9 mouse cellular contexts compared by ENCODE assay signal in the genomic region with DNA sequence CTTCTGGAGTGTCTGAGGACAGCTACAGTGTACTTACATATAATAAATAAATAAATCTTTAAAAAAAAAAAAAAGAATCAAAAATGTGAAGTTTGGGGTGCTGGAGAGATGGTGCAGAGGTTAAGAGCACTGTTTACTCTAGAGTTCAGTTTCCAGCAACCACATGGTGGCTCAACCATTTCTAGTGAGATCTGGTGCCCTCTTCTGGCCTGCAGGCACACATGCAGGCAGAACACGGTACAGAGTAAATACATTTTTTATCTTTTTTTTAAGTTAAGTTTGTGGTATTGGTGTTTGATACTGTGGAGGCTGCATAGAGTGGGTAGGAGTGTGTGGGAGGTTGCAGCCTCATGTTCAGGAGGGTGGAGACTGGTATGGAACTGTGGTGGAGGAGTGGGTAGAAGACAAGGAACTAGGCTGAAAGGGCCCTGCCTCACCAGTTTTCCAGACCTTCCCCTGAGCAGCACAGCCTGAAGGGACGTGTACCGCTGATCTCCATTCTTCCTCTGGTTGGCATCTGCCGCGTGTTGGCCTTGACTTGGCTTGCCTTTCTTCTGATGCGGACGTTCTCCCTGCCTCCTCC. TPM values are rescaled to one million over a fixed set of nuclear protein-coding genes. Genes with fewer than 3 reads are reported as not detected.
DNase-seq lines count a peak whose midpoint lies in the region; ATAC-seq and TF ChIP-seq lines count a peak whose summit lies in the region.
"Had no signal": no experiment of that assay in that cellular context is flagged by ENCODE, and none has a peak within 500 bp of the region (broad histone marks: within the 10 kb centered on the region; RNA-seq: fewer than 3 reads in every experiment).

No protein-coding gene starts in this region.

- 81% methylated on average over 7 of the region's 7 CpGs for WGBS in forebrain, postnatal 0 days
- 83% methylated on average over 7 of the region's 7 CpGs for WGBS in forebrain, embryonic 15.5 days
- WGBS in bone marrow, adult 2 months: 72% methylated on average over 7 of the region's 7 CpGs
- WGBS in liver, embryonic 14.5 days (ENCODE audit: insufficient replicate concordance): 68% methylated on average over 7 of the region's 7 CpGs

- H3K27ac ChIP-seq in forebrain, postnatal 0 days (ENCODE audit: low read depth, low read length): no peak overlapping the region
- H3K27ac ChIP-seq in forebrain, embryonic 15.5 days (replicated peaks): no peak overlapping the region
- H3K27ac ChIP-seq in bone marrow, adult 2 months (ENCODE audit: control insufficient read depth, insufficient read depth, low read depth, low read length, poor library complexity): no peak overlapping the region
- H3K27ac ChIP-seq in liver, embryonic 14.5 days: no peak overlapping the region

- no peak overlapping the region for H3K4me2 ChIP-seq in forebrain, postnatal 0 days (ENCODE audit: low read depth)
- no peak overlapping the region for H3K4me2 ChIP-seq in forebrain, embryonic 15.5 days (replicated peaks)
- no peak overlapping the region for H3K4me2 ChIP-seq in liver, embryonic 14.5 days (ENCODE audit: low read depth)

- H3K4me3 ChIP-seq in forebrain, postnatal 0 days (ENCODE audit: low read depth, low read length): no peak overlapping the region
- no peak overlapping the region for H3K4me3 ChIP-seq in forebrain, embryonic 15.5 days
- H3K4me3 ChIP-seq in bone marrow, adult 2 months (replicated peaks; ENCODE audit: control insufficient read depth, low read depth, low read length): no peak overlapping the region
- no peak overlapping the region for H3K4me3 ChIP-seq in liver, embryonic 14.5 days (ENCODE audit: insufficient read depth in 1 of 2, low read depth in 2 of 2, low read length in 2 of 2)

- no peak for ATAC-seq in forebrain, postnatal 0 days
- no peak; the same call in 1 of the 2 replicates for ATAC-seq in forebrain, embryonic 15.5 days (replicated peaks)
- peak; percentile 31; the same call in 1 of the 2 replicates for ATAC-seq in liver, embryonic 14.5 days (ENCODE audit: insufficient read depth)

- DNase-seq in forebrain, postnatal 0 days: peak; percentile 17
- peak; percentile 64 for DNase-seq in A20 (ENCODE audit: low read depth, low spot score)
- DNase-seq in liver, embryonic 14.5 days (ENCODE audit: low read depth in 3 of 3, low spot score in 3 of 3): peak in 1 of 3 experiments; percentile 30
- no peak for DNase-seq in Muller cell, postnatal 12 days (ENCODE audit: inconsistent ontology term)
- no peak for DNase-seq in right cerebral cortex, postnatal 4 days
- no peak for DNase-seq in gastrocnemius, adult 18-20 months (ENCODE audit: low spot score)

- no peak overlapping the region for H3K9ac ChIP-seq in forebrain, postnatal 0 days
- H3K9ac ChIP-seq in forebrain, embryonic 15.5 days (replicated peaks): no peak overlapping the region
- H3K9ac ChIP-seq in liver, embryonic 14.5 days (replicated peaks): no peak overlapping the region

- H3K4me1 ChIP-seq in forebrain, postnatal 0 days (ENCODE audit: insufficient read depth): no peaks in the 10 kb centered on the region
- no peaks in the 10 kb centered on the region for H3K4me1 ChIP-seq in forebrain, embryonic 15.5 days
- H3K4me1 ChIP-seq in bone marrow, adult 2 months (ENCODE audit: control insufficient read depth, insufficient read depth, low read length): no peaks in the 10 kb centered on the region
- H3K4me1 ChIP-seq in liver, embryonic 14.5 days (replicated peaks; ENCODE audit: control insufficient read depth in 2 of 2, insufficient read depth in 2 of 2, low read length in 1 of 2): no peaks in the 10 kb centered on the region

- TF ChIP-seq CTCF in forebrain, postnatal 0 days (IDR thresholded peaks at IDR 0.05; ENCODE audit: low read depth): peak; percentile 65
- peak; percentile 73 for TF ChIP-seq CTCF in bone marrow, adult 2 months (IDR thresholded peaks at IDR 0.05; ENCODE audit: control insufficient read depth, insufficient read depth, low read length)
- peak; percentile 79 for TF ChIP-seq CTCF in liver, embryonic 14.5 days (IDR thresholded peaks at IDR 0.05; ENCODE audit: low read depth)

- peaks cover 70% of the 10 kb centered on the region for H3K36me3 ChIP-seq in forebrain, postnatal 0 days (ENCODE audit: insufficient read depth)
- peaks cover 80% of the 10 kb centered on the region for H3K36me3 ChIP-seq in forebrain, embryonic 15.5 days
- peaks cover 57% of the 10 kb centered on the region for H3K36me3 ChIP-seq in liver, embryonic 14.5 days (replicated peaks; ENCODE audit: control insufficient read depth, insufficient read depth, low read depth)

- H3K9me3 ChIP-seq in forebrain, postnatal 0 days (ENCODE audit: low read length): no peaks in the 10 kb centered on the region
- no peaks in the 10 kb centered on the region for H3K9me3 ChIP-seq in forebrain, embryonic 15.5 days
- H3K9me3 ChIP-seq in liver, embryonic 14.5 days (ENCODE audit: control insufficient read depth, low read length): no peaks in the 10 kb centered on the region

- no peak for TF ChIP-seq EP300 in liver, embryonic 14.5 days (IDR thresholded peaks at IDR 0.05; ENCODE audit: low read depth)

- H3K27me3 ChIP-seq in forebrain, postnatal 0 days (ENCODE audit: insufficient read depth, low read length): no peaks in the 10 kb centered on the region
- no peaks in the 10 kb centered on the region for H3K27me3 ChIP-seq in forebrain, embryonic 15.5 days
- no peaks in the 10 kb centered on the region for H3K27me3 ChIP-seq in liver, embryonic 14.5 days (ENCODE audit: control insufficient read depth, insufficient read depth, low read length)

- TF ChIP-seq POLR2A in bone marrow, adult 2 months (IDR thresholded peaks at IDR 0.05; ENCODE audit: borderline replicate concordance, control insufficient read depth, low read depth, low read length): no peak

RNA-seq across cellular contexts. Expression of a gene that starts 6.1 kb away (rescaled TPM):
- total RNA-seq in forebrain, postnatal 0 days (2014; rRNA removed): 0.23 and 1.1 TPM in 2 replicates
- polyA plus RNA-seq in forebrain, postnatal 0 days (2015; fragmentation: Nextera tagmentation; extraction: Ambion mirVana): not detected in 2 replicates
- polyA plus RNA-seq in forebrain, embryonic 15.5 days (2015; fragmentation: Nextera tagmentation; extraction: Ambion mirVana): 0.29 TPM in 1 of 2 replicates, not detected in the other
- not detected in 2 replicates for polyA plus RNA-seq in bone marrow, adult 2 months (2011; ENCODE audit: insufficient read depth, insufficient read length, low replicate concordance, missing spikeins)
- polyA plus RNA-seq in liver, embryonic 14.5 days (2012; rRNA removed): 0.12 TPM in 1 of 2 replicates, not detected in the other
- not detected in 2 replicates for polyA plus RNA-seq in liver, embryonic 14.5 days (2014; fragmentation: Nextera tagmentation; extraction: Ambion mirVana)
- total RNA-seq in gastrocnemius, adult 18-20 months (2021): under 1 TPM; 0.23 to 0.31 TPM
- polyA plus RNA-seq: neural tube, embryonic 11.5 days had no signal

RNA-seq across cellular contexts. Expression of a gene that starts 11.3 kb away (rescaled TPM):
- total RNA-seq in forebrain, postnatal 0 days (2014; rRNA removed): 1.3 and 2.5 TPM in 2 replicates
- 0.42 and 0.58 TPM in 2 replicates for polyA plus RNA-seq in forebrain, postnatal 0 days (2015; fragmentation: Nextera tagmentation; extraction: Ambion mirVana)
- polyA plus RNA-seq in forebrain, embryonic 15.5 days (2015; fragmentation: Nextera tagmentation; extraction: Ambion mirVana): 1.5 and 1.9 TPM in 2 replicates
- 1.0 and 3.2 TPM in 2 replicates for polyA plus RNA-seq in bone marrow, adult 2 months (2011; ENCODE audit: insufficient read depth, insufficient read length, low replicate concordance, missing spikeins)
- polyA plus RNA-seq in liver, embryonic 14.5 days (2012; rRNA removed): 1.1 and 1.5 TPM in 2 replicates
- polyA plus RNA-seq in liver, embryonic 14.5 days (2014; fragmentation: Nextera tagmentation; extraction: Ambion mirVana): 0.20 and 0.36 TPM in 2 replicates
- total RNA-seq in gastrocnemius, adult 18-20 months (2021): under 1 TPM; 0.68 to 0.78 TPM

RNA-seq across cellular contexts. Expression of a gene that starts 11.5 kb away (rescaled TPM):
- 23.4 and 32.7 TPM in 2 replicates for total RNA-seq in forebrain, postnatal 0 days (2014; rRNA removed)
- 11.9 and 14.6 TPM in 2 replicates for polyA plus RNA-seq in forebrain, postnatal 0 days (2015; fragmentation: Nextera tagmentation; extraction: Ambion mirVana)
- polyA plus RNA-seq in forebrain, embryonic 15.5 days (2015; fragmentation: Nextera tagmentation; extraction: Ambion mirVana): 40.3 TPM in 2 replicates
- 33.8 and 35.5 TPM in 2 replicates for polyA plus RNA-seq in bone marrow, adult 2 months (2011; ENCODE audit: insufficient read depth, insufficient read length, low replicate concordance, missing spikeins)
- 14.7 and 16.0 TPM in 2 replicates for polyA plus RNA-seq in liver, embryonic 14.5 days (2012; rRNA removed)
- polyA plus RNA-seq in liver, embryonic 14.5 days (2014; fragmentation: Nextera tagmentation; extraction: Ambion mirVana): 5.4 and 6.3 TPM in 2 replicates
- total RNA-seq in gastrocnemius, adult 18-20 months (2021): 1 to 10 TPM; 2.9 to 4.1 TPM

RNA-seq across cellular contexts. Expression of a gene that starts 11.5 kb away (rescaled TPM):
- total RNA-seq in forebrain, postnatal 0 days (2014; rRNA removed): 28.8 and 34.2 TPM in 2 replicates
- 19.9 and 23.4 TPM in 2 replicates for polyA plus RNA-seq in forebrain, postnatal 0 days (2015; fragmentation: Nextera tagmentation; extraction: Ambion mirVana)
- 32.1 and 33.0 TPM in 2 replicates for polyA plus RNA-seq in forebrain, embryonic 15.5 days (2015; fragmentation: Nextera tagmentation; extraction: Ambion mirVana)
- 10.0 and 12.9 TPM in 2 replicates for polyA plus RNA-seq in bone marrow, adult 2 months (2011; ENCODE audit: insufficient read depth, insufficient read length, low replicate concordance, missing spikeins)
- 10.9 and 16.9 TPM in 2 replicates for polyA plus RNA-seq in liver, embryonic 14.5 days (2012; rRNA removed)
- 10.0 and 10.5 TPM in 2 replicates for polyA plus RNA-seq in liver, embryonic 14.5 days (2014; fragmentation: Nextera tagmentation; extraction: Ambion mirVana)
- total RNA-seq in gastrocnemius, adult 18-20 months (2021): 10 to 100 TPM; 20.6 to 27.5 TPM

RNA-seq across cellular contexts. Expression of a gene that starts 24.7 kb away (rescaled TPM):
- total RNA-seq in forebrain, postnatal 0 days (2014; rRNA removed): 0.15 TPM in 1 of 2 replicates, not detected in the other
- 0.15 and 0.39 TPM in 2 replicates for polyA plus RNA-seq in forebrain, postnatal 0 days (2015; fragmentation: Nextera tagmentation; extraction: Ambion mirVana)
- 0.17 and 0.28 TPM in 2 replicates for polyA plus RNA-seq in forebrain, embryonic 15.5 days (2015; fragmentation: Nextera tagmentation; extraction: Ambion mirVana)
- polyA plus RNA-seq in bone marrow, adult 2 months (2011; ENCODE audit: insufficient read depth, insufficient read length, low replicate concordance, missing spikeins): not detected in 2 replicates
- 0.04 TPM in 1 of 2 replicates, not detected in the other for polyA plus RNA-seq in liver, embryonic 14.5 days (2012; rRNA removed)
- polyA plus RNA-seq in liver, embryonic 14.5 days (2014; fragmentation: Nextera tagmentation; extraction: Ambion mirVana): not detected in 2 replicates
- total RNA-seq in gastrocnemius, adult 18-20 months (2021): 100 to 1,000 TPM; 558 to 637 TPM

Comparison
In these comparisons a context has a peak if more than half of its experiments do, and no peak if none do; other contexts are left out.
1. DNase-seq: peak in forebrain, postnatal 0 days (single experiment) and A20 (single experiment); none in Muller cell, postnatal 12 days (single experiment), right cerebral cortex, postnatal 4 days (single experiment) and gastrocnemius, adult 18-20 months (single experiment).
2. Peak in every context shown above with its lines, with median percentiles within 50 percentile points of each other: CTCF ChIP-seq.